Mouse (Mus musculus) forebrain, embryonic 14.5 days (tissue): ENCODE results near the gene Arhgap9. TPM values are rescaled to one million over a fixed set of nuclear protein-coding genes. Genes with fewer than 3 reads are reported as not detected.
A peak's percentile ranks its signal among the peaks of the same experiment; 100 is the strongest.
"Not testable (repeated sequence)": the region's sequence is repeated elsewhere in the genome, so short reads cannot be mapped to it uniquely, and the experiment has no call there.

Experiments
- ATAC-seq: fragments of 200-750 bp; cut with Nextera tagmentation; 2 replicates; pipeline ENCODE4 v1.8.0; 2017; ENCODE audit warnings: mild to moderate bottlenecking, moderate library complexity
- DNase-seq: peaks from one replicate; pipeline ENCODE4 v3.0.0-alpha.2; 2015; ENCODE audit warnings: low spot score
- H3K27ac ChIP-seq: fragments of 300-500 bp; sonication (generic); 2 replicates; pipeline ENCODE4 v1.5.1; 2014; ENCODE audit warnings: low read depth, mild to moderate bottlenecking, control low read depth, low read length, moderate library complexity
- H3K27me3 ChIP-seq: fragments of 300-500 bp; sonication (generic); replicated peaks from 2 replicates; pipeline ENCODE4 v1.6.1; 2014; ENCODE audit warnings: low read length, control low read depth, mixed read lengths; ENCODE audit not compliant: control insufficient read depth, insufficient read depth
- H3K36me3 ChIP-seq: fragments of 300-500 bp; sonication (generic); 2 replicates; pipeline ENCODE4 v1.6.1; 2014; ENCODE audit warnings: low read length, control low read depth; ENCODE audit not compliant: control insufficient read depth, insufficient read depth
- H3K4me1 ChIP-seq: fragments of 300-500 bp; sonication (generic); 2 replicates; pipeline ENCODE4 v1.6.1; 2014; ENCODE audit warnings: antibody characterized with exemption, low read length, control low read depth; ENCODE audit not compliant: control insufficient read depth, insufficient read depth
- H3K4me2 ChIP-seq: fragments of 300-500 bp; sonication (generic); 2 replicates; pipeline ENCODE4 v1.6.1; 2014; ENCODE audit warnings: mild to moderate bottlenecking, control low read depth, low read length
- H3K4me3 ChIP-seq: fragments of 300-500 bp; sonication (generic); 2 replicates; pipeline ENCODE4 v1.5.1; 2014; ENCODE audit warnings: low read depth, low read length, control low read depth
- H3K9ac ChIP-seq: fragments of 300-500 bp; sonication (generic); 2 replicates; pipeline ENCODE4 v1.6.1; 2014; ENCODE audit warnings: mild to moderate bottlenecking, low read length, control low read depth, moderate library complexity
- H3K9me3 ChIP-seq: fragments of 300-500 bp; sonication (generic); replicated peaks from 2 replicates; pipeline ENCODE4 v1.6.1; 2016; ENCODE audit warnings: low read length, control low read depth, mixed read lengths; ENCODE audit not compliant: control insufficient read depth
- WGBS: fragments of 180-500 bp; shearing (Covaris S2); extraction: QIAGEN DNeasy Blood & Tissue Kit; methylation state at CpG from one replicate; pipeline ENCODE4 v1.1.7; 2014; 5-methylcytosine and 5-hydroxymethylcytosine counted together
- polyA plus RNA-seq: library from polyadenylated mRNA; unstranded; fragments of >200 nt; fragmentation: Nextera tagmentation; extraction: Ambion mirVana; gene quantifications from 2 replicates; pipeline ENCODE4 v1.2.1, GENCODE M21; 2014

Gene Arhgap9
- polyA plus RNA-seq, 1 experiment from 2014 or later, result 1.2 TPM

GRCm38 (mm10) chr10:127313516-127313915 is 8.2 kb upstream of the Arhgap9 start:
- ATAC-seq, H3K4me1 ChIP-seq, H3K9me3 ChIP-seq, H3K27me3 ChIP-seq, H3K4me3 ChIP-seq, H3K36me3 ChIP-seq, H3K4me2 ChIP-seq, H3K27ac ChIP-seq, DNase-seq, H3K9ac ChIP-seq: not testable (repeated sequence)
- WGBS, result 88% methylated on average over 5 of the region's 5 CpGs

- H3K4me2 ChIP-seq, H3K36me3 ChIP-seq, ATAC-seq, H3K4me3 ChIP-seq, H3K4me1 ChIP-seq, DNase-seq, H3K27me3 ChIP-seq, H3K27ac ChIP-seq, H3K9me3 ChIP-seq, H3K9ac ChIP-seq: not testable (repeated sequence)
- WGBS, result 75% methylated on average over 1 of the region's 1 CpGs
These were observed 6.8 kb upstream of the Arhgap9 start for GRCm38 (mm10) chr10:127314950-127315349.

- DNase-seq (no peak), ATAC-seq (no peak)
- 77% methylated on average over 2 of the region's 2 CpGs for WGBS
- Histone ChIP-seq H3K4me1 (no peaks in the 10 kb centered on the region), H3K4me2 (no peak overlapping the region), H3K27ac (no peak overlapping the region), H3K36me3 (no peaks in the 10 kb centered on the region), H3K9me3 (no peaks in the 10 kb centered on the region), H3K27me3 (no peaks in the 10 kb centered on the region), H3K9ac (no peak overlapping the region), H3K4me3 (no peak overlapping the region)
These were observed 4.5 kb upstream of the Arhgap9 start for GRCm38 (mm10) chr10:127317277-127317676.

GRCm38 (mm10) chr10:127318009-127318408 is 3.8 kb upstream of the Arhgap9 start:
- ATAC-seq (no peak), DNase-seq (no peak)
- no peak overlapping the region for H3K4me2 ChIP-seq
- no peak overlapping the region for H3K27ac ChIP-seq
- H3K27me3 ChIP-seq, result no peaks in the 10 kb centered on the region
- H3K9me3 ChIP-seq, result no peaks in the 10 kb centered on the region
- H3K4me3 ChIP-seq, result no peak overlapping the region
- 43% methylated on average over 4 of the region's 4 CpGs for WGBS
- H3K4me1 ChIP-seq, result no peaks in the 10 kb centered on the region
- no peak overlapping the region for H3K9ac ChIP-seq
- no peaks in the 10 kb centered on the region for H3K36me3 ChIP-seq

- Histone ChIP-seq H3K36me3 (no peaks in the 10 kb centered on the region), H3K27ac (no peak overlapping the region), H3K9me3 (no peaks in the 10 kb centered on the region), H3K4me1 (no peaks in the 10 kb centered on the region), H3K4me3 (no peak overlapping the region), H3K27me3 (peaks cover 8% of the 10 kb centered on the region), H3K9ac (no peak overlapping the region), H3K4me2 (no peak overlapping the region)
- no peak for DNase-seq
- 79% methylated on average over 7 of the region's 7 CpGs for WGBS
- ATAC-seq, result no peak
These were observed 1.8 kb upstream of the Arhgap9 start for GRCm38 (mm10) chr10:127319969-127320368.

GRCm38 (mm10) chr10:127322178-127322577 is 414 bp downstream of the Arhgap9 start:
- Histone ChIP-seq H3K4me2 (no peak overlapping the region), H3K27ac (no peak overlapping the region), H3K9ac (no peak overlapping the region), H3K36me3 (no peaks in the 10 kb centered on the region), H3K4me1 (peaks cover 7% of the 10 kb centered on the region; the same call in 1 of the 2 replicates), H3K27me3 (peaks cover 29% of the 10 kb centered on the region), H3K9me3 (no peaks in the 10 kb centered on the region), H3K4me3 (no peak overlapping the region)
- DNase-seq, result no peak
- 63% methylated on average over 13 of the region's 13 CpGs for WGBS
- ATAC-seq, result no peak

- Histone ChIP-seq H3K4me1 (peaks cover 7% of the 10 kb centered on the region; the same call in 1 of the 2 replicates), H3K9ac (no peak overlapping the region), H3K27me3 (peaks cover 34% of the 10 kb centered on the region), H3K4me2 (no peak overlapping the region), H3K9me3 (no peaks in the 10 kb centered on the region), H3K4me3 (no peak overlapping the region), H3K36me3 (no peaks in the 10 kb centered on the region), H3K27ac (no peak overlapping the region)
- DNase-seq, result no peak
- WGBS, result 81% methylated on average over 4 of the region's 4 CpGs
- no peak for ATAC-seq
These were observed 905 bp downstream of the Arhgap9 start for GRCm38 (mm10) chr10:127322669-127323068.

GRCm38 (mm10) chr10:127323131-127323855 is 1.5 kb downstream of the Arhgap9 start:
- no peaks in the 10 kb centered on the region for H3K36me3 ChIP-seq
- ATAC-seq (no peak), DNase-seq (no peak)
- WGBS, result 80% methylated on average over 15 of the region's 17 CpGs
- H3K9me3 ChIP-seq, result no peaks in the 10 kb centered on the region
- H3K4me2 ChIP-seq, result no peak overlapping the region
- no peak overlapping the region for H3K9ac ChIP-seq
- H3K27ac ChIP-seq, result no peak overlapping the region
- H3K27me3 ChIP-seq, result peaks cover 40% of the 10 kb centered on the region
- H3K4me3 ChIP-seq, result no peak overlapping the region
- H3K4me1 ChIP-seq, result peaks cover 7% of the 10 kb centered on the region; the same call in 1 of the 2 replicates

GRCm38 (mm10) chr10:127324495-127324894 is 2.7 kb downstream of the Arhgap9 start:
- Histone ChIP-seq H3K9me3 (no peaks in the 10 kb centered on the region), H3K4me2 (no peak overlapping the region), H3K4me3 (no peak overlapping the region), H3K4me1 (peaks cover 7% of the 10 kb centered on the region; the same call in 1 of the 2 replicates), H3K9ac (no peak overlapping the region), H3K27ac (no peak overlapping the region), H3K36me3 (no peaks in the 10 kb centered on the region), H3K27me3 (peaks cover 49% of the 10 kb centered on the region)
- 15% methylated on average over 7 of the region's 7 CpGs for WGBS
- peak; percentile 23; the same call in 1 of the 2 replicates for ATAC-seq
- peak; percentile 51 for DNase-seq
